ENCODE assay signal across 22 mouse cellular contexts in the genomic region with DNA sequence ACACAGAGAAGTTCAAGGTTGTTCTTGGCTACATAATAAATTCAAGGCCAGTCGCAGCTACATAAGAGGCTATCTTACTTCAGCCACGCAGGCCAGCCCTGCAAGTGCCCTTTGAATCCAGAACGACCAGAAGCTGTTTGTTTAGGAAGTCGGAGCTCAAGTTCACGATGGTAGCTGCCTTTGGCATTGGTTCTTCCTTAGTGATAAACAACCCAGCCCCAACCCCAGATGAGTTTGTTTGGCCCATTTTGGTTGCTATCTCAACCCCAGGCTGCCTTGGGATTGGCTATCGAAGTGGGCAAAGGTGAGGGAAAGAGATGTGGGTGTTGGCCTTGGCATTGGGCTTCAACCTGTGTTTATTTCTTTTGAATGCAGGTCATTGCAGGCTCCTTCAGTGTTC. TPM values are rescaled to one million over a fixed set of nuclear protein-coding genes. Genes with fewer than 3 reads are reported as not detected.
"Had no signal": no experiment of that assay in that cellular context is flagged by ENCODE, and none has a peak within 500 bp of the region (broad histone marks: within the 10 kb centered on the region; RNA-seq: fewer than 3 reads in every experiment).

No protein-coding gene starts in this region.

- DNase-seq: layer of hippocampus, adult 9-11 months; layer of hippocampus, postnatal 36 days; lung, adult 2 months; lung, postnatal 4 days; midbrain, embryonic 14.5 days; right cerebral cortex, adult 18-20 months; right cerebral cortex, postnatal 25 days; thymus, adult 18-20 months; thymus, postnatal 14 days had no signal

- H3K4me3 ChIP-seq: intestine, embryonic 15.5 days; limb, embryonic 15.5 days; midbrain, embryonic 10.5 days; myocyte; neural tube, embryonic 15.5 days had no signal

- H3K36me3 ChIP-seq: intestine, embryonic 15.5 days; limb, embryonic 15.5 days; midbrain, embryonic 10.5 days; neural tube, embryonic 15.5 days had no signal

- H3K27me3 ChIP-seq: intestine, embryonic 15.5 days; limb, embryonic 15.5 days; neural tube, embryonic 15.5 days had no signal

- H3K27ac ChIP-seq: intestine, embryonic 15.5 days; limb, embryonic 15.5 days; liver, embryonic 14.5 days; midbrain, embryonic 10.5 days; neural tube, embryonic 15.5 days had no signal

- H3K9me3 ChIP-seq: intestine, embryonic 15.5 days; limb, embryonic 15.5 days; midbrain, embryonic 10.5 days; neural tube, embryonic 15.5 days had no signal

- H3K4me2 ChIP-seq: intestine, embryonic 15.5 days; limb, embryonic 15.5 days; neural tube, embryonic 15.5 days had no signal

- H3K9ac ChIP-seq: intestine, embryonic 15.5 days; limb, embryonic 15.5 days; liver, embryonic 14.5 days; neural tube, embryonic 15.5 days had no signal

- ATAC-seq: intestine, embryonic 15.5 days; lung, postnatal 0 days had no signal

- H3K4me1 ChIP-seq: intestine, embryonic 15.5 days; limb, embryonic 15.5 days had no signal

RNA-seq across cellular contexts. Expression of a gene that starts 48.0 kb away (rescaled TPM):
- total RNA-seq: layer of hippocampus, adult 18-20 months; layer of hippocampus, postnatal 36 days; left cerebral cortex, adult 8-10 months; left cerebral cortex, postnatal 25 days; megakaryocyte, adult 5-6 weeks had no signal
- polyA plus RNA-seq: intestine, embryonic 15.5 days; limb, embryonic 11.5 days; limb, embryonic 15.5 days; liver, embryonic 14.5 days; lung, adult 2 months; lung, postnatal 0 days; midbrain, embryonic 10.5 days; midbrain, embryonic 14.5 days; neural tube, embryonic 11.5 days; neural tube, embryonic 15.5 days had no signal
